Mouse (Mus musculus): Measurements from ENCODE around the gene Oca2. TPM values are rescaled to one million over a fixed set of nuclear protein-coding genes. Genes with fewer than 3 reads are reported as not detected.

Gene Oca2
- polyA plus RNA-seq, 1 experiment from 2014 or later = not detected

DNA sequence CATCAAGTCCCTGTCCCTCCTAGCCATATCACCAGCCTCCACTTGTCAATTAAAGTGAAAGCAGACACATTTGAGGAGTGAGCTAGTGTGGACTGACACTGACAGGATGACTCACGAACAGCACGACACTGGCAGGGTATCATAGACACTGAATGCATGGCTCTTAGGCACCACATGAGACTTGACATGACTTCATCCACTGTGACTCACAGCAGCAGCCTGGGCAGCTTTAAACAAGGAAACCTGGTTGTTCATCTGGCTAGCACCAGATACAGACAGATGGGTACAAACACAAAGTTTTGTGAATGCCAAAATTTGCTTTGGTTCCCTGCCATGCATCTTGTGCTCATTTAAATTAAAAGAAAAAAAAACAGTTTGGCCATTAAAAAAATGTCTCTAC lies 182.4 kb downstream of the Oca2 start:
- 77% methylated on average over 2 of the region's 2 CpGs for WGBS
- H3K4me1 ChIP-seq = no peaks in the 10 kb centered on the region
- H3K27me3 ChIP-seq (ENCODE audit: low read depth, poor library complexity, severe bottlenecking) = no peaks in the 10 kb centered on the region
- no peaks in the 10 kb centered on the region for H3K36me3 ChIP-seq
- H3K27ac ChIP-seq = no peak overlapping the region
- no peak for DNase-seq (ENCODE audit: low spot score)
- no peaks in the 10 kb centered on the region for H3K9me3 ChIP-seq (replicated peaks)
- H3K4me3 ChIP-seq = no peak overlapping the region

- no peaks in the 10 kb centered on the region for H3K4me1 ChIP-seq
- WGBS = 92% methylated on average over 2 of the region's 2 CpGs
- no peak overlapping the region for H3K27ac ChIP-seq
- H3K9me3 ChIP-seq (replicated peaks) = no peaks in the 10 kb centered on the region
- no peaks in the 10 kb centered on the region for H3K27me3 ChIP-seq (ENCODE audit: low read depth, poor library complexity, severe bottlenecking)
- no peaks in the 10 kb centered on the region for H3K36me3 ChIP-seq
- no peak overlapping the region for H3K4me3 ChIP-seq
- DNase-seq (ENCODE audit: low spot score) = no peak
These were observed 184.0 kb downstream of the Oca2 start for GRCm38 (mm10) chr7:56423548-56423947.

DNA sequence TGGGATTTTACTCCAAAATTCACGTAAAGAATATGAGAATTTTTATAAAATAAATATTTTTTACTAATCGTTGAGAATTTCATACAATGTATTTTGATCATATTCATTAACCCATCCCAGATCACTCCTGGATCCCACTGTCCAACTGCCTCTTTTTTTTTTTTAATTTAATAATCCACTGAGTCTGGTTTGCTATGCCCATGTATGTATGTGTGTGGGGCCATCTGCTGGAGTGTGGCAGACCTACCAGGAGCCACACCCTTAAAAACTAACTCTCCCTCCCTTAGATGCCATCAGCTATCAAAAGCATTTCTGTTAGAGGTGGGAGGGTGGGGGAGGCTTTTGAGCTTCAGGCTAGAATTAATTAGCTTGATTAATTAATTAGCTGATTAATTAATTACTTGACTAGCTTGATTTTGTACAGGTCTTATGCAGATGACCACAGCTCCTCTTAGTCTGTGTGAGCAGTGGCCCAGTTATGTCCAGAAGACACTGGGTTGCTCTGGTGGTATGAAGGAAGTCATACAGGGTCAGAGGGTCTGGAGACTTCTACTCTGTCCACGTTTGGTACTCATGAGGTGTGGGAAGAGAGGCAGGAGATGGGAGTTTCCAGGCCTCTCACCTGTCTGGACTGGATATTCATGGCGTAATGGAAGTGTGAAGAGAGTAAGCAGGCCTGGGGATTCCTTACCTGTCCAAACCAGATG lies 221.4 kb downstream of the Oca2 start:
- 82% methylated on average over 4 of the region's 4 CpGs for WGBS
- H3K27me3 ChIP-seq (ENCODE audit: low read depth, poor library complexity, severe bottlenecking) = no peaks in the 10 kb centered on the region
- no peaks in the 10 kb centered on the region for H3K36me3 ChIP-seq
- H3K4me1 ChIP-seq = no peaks in the 10 kb centered on the region
- no peaks in the 10 kb centered on the region for H3K9me3 ChIP-seq (replicated peaks)
- DNase-seq (ENCODE audit: low spot score) = no peak
- no peak overlapping the region for H3K4me3 ChIP-seq
- no peak overlapping the region for H3K27ac ChIP-seq

- 79% methylated on average over 2 of the region's 2 CpGs for WGBS
- H3K36me3 ChIP-seq = no peaks in the 10 kb centered on the region
- no peaks in the 10 kb centered on the region for H3K27me3 ChIP-seq (ENCODE audit: low read depth, poor library complexity, severe bottlenecking)
- no peaks in the 10 kb centered on the region for H3K9me3 ChIP-seq (replicated peaks)
- H3K4me3 ChIP-seq = no peak overlapping the region
- no peaks in the 10 kb centered on the region for H3K4me1 ChIP-seq
- H3K27ac ChIP-seq = no peak overlapping the region
- no peak for DNase-seq (ENCODE audit: low spot score)
These were observed 258.7 kb downstream of the Oca2 start for GRCm38 (mm10) chr7:56498242-56498641.

- no peaks in the 10 kb centered on the region for H3K36me3 ChIP-seq
- 77% methylated on average over 2 of the region's 2 CpGs for WGBS
- H3K27ac ChIP-seq = no peak overlapping the region
- no peaks in the 10 kb centered on the region for H3K9me3 ChIP-seq (replicated peaks)
- no peaks in the 10 kb centered on the region for H3K27me3 ChIP-seq (ENCODE audit: low read depth, poor library complexity, severe bottlenecking)
- H3K4me1 ChIP-seq = no peaks in the 10 kb centered on the region
- no peak for DNase-seq (ENCODE audit: low spot score)
- H3K4me3 ChIP-seq = no peak overlapping the region
These were observed 259.8 kb downstream of the Oca2 start for GRCm38 (mm10) chr7:56499319-56499718.

DNA sequence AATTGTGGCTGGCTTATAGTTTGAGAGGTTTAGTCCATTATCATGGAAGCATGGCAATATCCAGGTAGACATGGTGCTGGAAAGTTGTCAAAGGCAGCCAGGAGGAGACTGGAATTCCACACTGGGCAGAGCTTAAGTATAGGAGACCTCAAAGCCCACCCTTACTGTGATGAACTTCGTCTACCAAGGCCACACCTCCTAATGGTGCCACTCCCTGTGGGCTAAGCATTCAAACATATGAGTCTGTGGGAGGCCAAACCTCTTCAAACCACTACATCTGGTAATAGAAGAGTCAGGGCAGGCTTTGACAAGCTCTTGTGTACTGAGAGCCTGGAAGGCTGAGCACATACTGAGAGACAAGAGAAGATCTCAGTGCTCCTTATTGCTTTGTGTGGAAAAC lies 260.2 kb downstream of the Oca2 start:
- Histone ChIP-seq H3K27ac (no peak overlapping the region), H3K4me3 (no peak overlapping the region), H3K36me3 (no peaks in the 10 kb centered on the region), H3K27me3 (ENCODE audit: low read depth, poor library complexity, severe bottlenecking) (no peaks in the 10 kb centered on the region), H3K9me3 (replicated peaks) (no peaks in the 10 kb centered on the region), H3K4me1 (no peaks in the 10 kb centered on the region)
- no peak for DNase-seq (ENCODE audit: low spot score)
- 52% methylated on average over 1 of the region's 1 CpGs for WGBS

- Histone ChIP-seq H3K4me3 (no peak overlapping the region), H3K27ac (no peak overlapping the region), H3K4me1 (no peaks in the 10 kb centered on the region), H3K36me3 (no peaks in the 10 kb centered on the region), H3K9me3 (replicated peaks) (no peaks in the 10 kb centered on the region), H3K27me3 (ENCODE audit: low read depth, poor library complexity, severe bottlenecking) (no peaks in the 10 kb centered on the region)
- no peak for DNase-seq (ENCODE audit: low spot score)
- WGBS = 90% methylated on average over 1 of the region's 1 CpGs
These were observed 260.9 kb downstream of the Oca2 start for GRCm38 (mm10) chr7:56500438-56500837.

GRCm38 (mm10) chr7:56518581-56518980 lies 279.0 kb downstream of the Oca2 start:
- H3K9me3 ChIP-seq (replicated peaks) = no peaks in the 10 kb centered on the region
- DNase-seq (ENCODE audit: low spot score) = no peak
- H3K36me3 ChIP-seq = no peaks in the 10 kb centered on the region
- 57% methylated on average over 1 of the region's 1 CpGs for WGBS
- no peak overlapping the region for H3K4me3 ChIP-seq
- H3K27ac ChIP-seq = no peak overlapping the region
- H3K4me1 ChIP-seq = no peaks in the 10 kb centered on the region
- H3K27me3 ChIP-seq (ENCODE audit: low read depth, poor library complexity, severe bottlenecking) = no peaks in the 10 kb centered on the region

- WGBS = 10% methylated on average over 5 of the region's 5 CpGs
- no peak for DNase-seq (ENCODE audit: low spot score)
- no peak overlapping the region for H3K4me3 ChIP-seq
These were observed 280.2 kb downstream of the Oca2 start for GRCm38 (mm10) chr7:56519741-56520140.

GRCm38 (mm10) chr7:56534856-56535255 lies 295.3 kb downstream of the Oca2 start:
- Histone ChIP-seq H3K27me3 (ENCODE audit: low read depth, poor library complexity, severe bottlenecking) (no peaks in the 10 kb centered on the region), H3K4me1 (no peaks in the 10 kb centered on the region), H3K36me3 (no peaks in the 10 kb centered on the region), H3K9me3 (replicated peaks) (no peaks in the 10 kb centered on the region), H3K4me3 (no peak overlapping the region), H3K27ac (no peak overlapping the region)
- no peak for DNase-seq (ENCODE audit: low spot score)
- 49% methylated on average over 2 of the region's 2 CpGs for WGBS

More at GRCm38 (mm10) chr7:56519741-56520140, 280.2 kb downstream of the Oca2 start:
- Histone ChIP-seq H3K27me3 (ENCODE audit: low read depth, poor library complexity, severe bottlenecking) (no peaks in the 10 kb centered on the region), H3K9me3 (replicated peaks) (no peaks in the 10 kb centered on the region), H3K36me3 (no peaks in the 10 kb centered on the region), H3K27ac (no peak overlapping the region), H3K4me1 (no peaks in the 10 kb centered on the region)

- 79% methylated on average over 4 of the region's 4 CpGs for WGBS
- Histone ChIP-seq H3K36me3 (no peaks in the 10 kb centered on the region), H3K27me3 (ENCODE audit: low read depth, poor library complexity, severe bottlenecking) (no peaks in the 10 kb centered on the region), H3K4me3 (no peak overlapping the region), H3K27ac (no peak overlapping the region), H3K9me3 (replicated peaks) (no peaks in the 10 kb centered on the region), H3K4me1 (no peaks in the 10 kb centered on the region)
- DNase-seq (ENCODE audit: low spot score) = no peak
These were observed 309.7 kb downstream of the Oca2 start for GRCm38 (mm10) chr7:56549226-56549625.

GRCm38 (mm10) chr7:56551804-56552203 lies 312.2 kb downstream of the Oca2 start:
- DNase-seq (ENCODE audit: low spot score) = no peak
- 12% methylated on average over 1 of the region's 1 CpGs for WGBS
- H3K36me3 ChIP-seq = no peaks in the 10 kb centered on the region

More at GRCm38 (mm10) chr7:56551804-56552203, 312.2 kb downstream of the Oca2 start:
- Histone ChIP-seq H3K27ac (no peak overlapping the region), H3K9me3 (replicated peaks) (no peaks in the 10 kb centered on the region), H3K4me1 (no peaks in the 10 kb centered on the region), H3K27me3 (ENCODE audit: low read depth, poor library complexity, severe bottlenecking) (no peaks in the 10 kb centered on the region), H3K4me3 (no peak overlapping the region)
